Mouse (Mus musculus): ENCODE measurements around the gene Gpr107. TPM values are rescaled to one million over a fixed set of nuclear protein-coding genes. Genes with fewer than 3 reads are reported as not detected.

Gene Gpr107
- polyA plus RNA-seq, 1 experiment from 2014 or later = 9.8 TPM

DNA sequence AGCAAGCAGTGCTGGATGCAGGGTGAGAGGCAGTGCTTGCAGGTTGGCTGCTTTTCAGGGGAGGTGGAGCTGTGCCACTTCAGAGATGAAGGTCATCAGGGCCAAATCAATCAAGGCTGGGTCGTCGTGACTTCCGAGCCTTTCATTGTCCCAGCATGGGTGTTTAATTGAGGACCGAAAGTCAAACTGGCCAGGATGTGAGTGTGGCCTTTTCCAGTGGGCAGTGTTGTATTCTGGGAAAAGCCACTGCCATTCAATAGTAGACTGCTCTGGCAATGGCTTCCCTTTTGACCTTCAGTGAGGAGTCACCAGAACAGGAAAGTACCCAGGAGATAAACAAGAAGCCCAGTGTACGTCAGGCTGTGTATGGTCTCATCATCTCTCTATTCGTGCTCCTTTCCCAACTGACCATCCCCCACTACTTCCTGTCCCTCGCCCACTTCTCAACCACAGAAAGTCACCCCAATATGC is 28.0 kb downstream of the Gpr107 start:
- H3K9me3 ChIP-seq (ENCODE audit: low read length) = no peaks in the 10 kb centered on the region
- H3K4me3 ChIP-seq (ENCODE audit: low read depth, low read length) = no peak overlapping the region
- H3K9ac ChIP-seq (replicated peaks) = no peak overlapping the region
- no peak overlapping the region for H3K4me2 ChIP-seq (ENCODE audit: low read depth, low read length)
- peaks cover 56% of the 10 kb centered on the region for H3K36me3 ChIP-seq (replicated peaks; ENCODE audit: insufficient read depth, low read length)
- H3K27me3 ChIP-seq (ENCODE audit: insufficient read depth, low read length) = no peaks in the 10 kb centered on the region
- TF ChIP-seq EP300 (IDR thresholded peaks at IDR 0.05; ENCODE audit: low read depth) = no peak
- no peak for TF ChIP-seq CTCF (IDR thresholded peaks at IDR 0.05; ENCODE audit: low read depth)
- DNase-seq (peak; percentile 25), ATAC-seq (peak; percentile 79)
- H3K4me1 ChIP-seq (ENCODE audit: insufficient read depth) = peaks cover 13% of the 10 kb centered on the region; the same call in 1 of the 2 replicates
- H3K27ac ChIP-seq (ENCODE audit: low read depth) = no peak overlapping the region
- WGBS (ENCODE audit: insufficient replicate concordance) = 47% methylated on average over 7 of the region's 7 CpGs

GRCm38 (mm10) chr2:31182786-31183330 is 30.7 kb downstream of the Gpr107 start:
- Histone ChIP-seq H3K9me3 (ENCODE audit: low read length) (no peaks in the 10 kb centered on the region), H3K27ac (ENCODE audit: low read depth) (no peak overlapping the region), H3K27me3 (ENCODE audit: insufficient read depth, low read length) (no peaks in the 10 kb centered on the region), H3K4me1 (ENCODE audit: insufficient read depth) (peaks cover 13% of the 10 kb centered on the region; the same call in 1 of the 2 replicates), H3K4me3 (ENCODE audit: low read depth, low read length) (no peak overlapping the region), H3K9ac (replicated peaks) (no peak overlapping the region), H3K4me2 (ENCODE audit: low read depth, low read length) (no peak overlapping the region), H3K36me3 (replicated peaks; ENCODE audit: insufficient read depth, low read length) (peaks cover 56% of the 10 kb centered on the region)
- 76% methylated on average over 6 of the region's 6 CpGs for WGBS (ENCODE audit: insufficient replicate concordance)
- TF ChIP-seq CTCF (IDR thresholded peaks at IDR 0.05; ENCODE audit: low read depth) = no peak
- TF ChIP-seq EP300 (IDR thresholded peaks at IDR 0.05; ENCODE audit: low read depth) = no peak
- ATAC-seq = no peak
- no peak for DNase-seq

DNA sequence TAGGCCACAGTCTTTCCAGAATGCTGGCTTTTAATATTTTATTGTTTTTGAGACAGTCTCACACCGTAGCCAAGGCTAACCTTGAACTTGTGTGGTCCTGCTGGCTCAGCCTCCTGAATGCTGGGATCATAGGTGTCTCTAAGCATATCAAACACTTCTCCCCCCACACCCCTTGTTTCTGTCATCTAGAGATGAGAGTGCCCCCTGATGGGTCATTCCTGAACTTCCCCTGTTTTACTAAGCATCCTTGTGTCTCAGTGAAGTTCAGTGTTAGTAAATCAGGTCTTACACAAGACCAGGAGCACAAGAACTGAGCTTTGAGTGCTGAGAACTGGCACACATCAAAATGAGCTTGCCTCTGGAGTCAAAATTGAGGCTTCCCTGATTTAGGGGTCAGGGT is 31.7 kb downstream of the Gpr107 start:
- ATAC-seq = no peak
- H3K4me2 ChIP-seq (ENCODE audit: low read depth, low read length) = no peak overlapping the region
- no peak overlapping the region for H3K9ac ChIP-seq (replicated peaks)
- H3K36me3 ChIP-seq (replicated peaks; ENCODE audit: insufficient read depth, low read length) = peaks cover 56% of the 10 kb centered on the region
- no peak for DNase-seq
- WGBS (ENCODE audit: insufficient replicate concordance) = 89% methylated on average over 1 of the region's 1 CpGs
- H3K27me3 ChIP-seq (ENCODE audit: insufficient read depth, low read length) = no peaks in the 10 kb centered on the region
- peak; percentile 45 for TF ChIP-seq CTCF (IDR thresholded peaks at IDR 0.05; ENCODE audit: low read depth)
- no peak for TF ChIP-seq EP300 (IDR thresholded peaks at IDR 0.05; ENCODE audit: low read depth)
- H3K4me1 ChIP-seq (ENCODE audit: insufficient read depth) = peaks cover 13% of the 10 kb centered on the region; the same call in 1 of the 2 replicates
- H3K27ac ChIP-seq (ENCODE audit: low read depth) = no peak overlapping the region
- no peak overlapping the region for H3K4me3 ChIP-seq (ENCODE audit: low read depth, low read length)
- no peaks in the 10 kb centered on the region for H3K9me3 ChIP-seq (ENCODE audit: low read length)

- H3K9me3 ChIP-seq (ENCODE audit: low read length) = no peaks in the 10 kb centered on the region
- no peak for DNase-seq
- no peak overlapping the region for H3K4me3 ChIP-seq (ENCODE audit: low read depth, low read length)
- H3K36me3 ChIP-seq (replicated peaks; ENCODE audit: insufficient read depth, low read length) = peaks cover 61% of the 10 kb centered on the region
- H3K27ac ChIP-seq (ENCODE audit: low read depth) = no peak overlapping the region
- H3K4me1 ChIP-seq (ENCODE audit: insufficient read depth) = no peaks in the 10 kb centered on the region
- no peak overlapping the region for H3K4me2 ChIP-seq (ENCODE audit: low read depth, low read length)
- TF ChIP-seq EP300 (IDR thresholded peaks at IDR 0.05; ENCODE audit: low read depth) = no peak
- no peak for TF ChIP-seq CTCF (IDR thresholded peaks at IDR 0.05; ENCODE audit: low read depth)
- H3K9ac ChIP-seq (replicated peaks) = no peak overlapping the region
- 93% methylated on average over 1 of the region's 1 CpGs for WGBS (ENCODE audit: insufficient replicate concordance)
- H3K27me3 ChIP-seq (ENCODE audit: insufficient read depth, low read length) = no peaks in the 10 kb centered on the region
- no peak for ATAC-seq
Measured at GRCm38 (mm10) chr2:31188691-31189090, 36.6 kb downstream of the Gpr107 start.

GRCm38 (mm10) chr2:31189654-31190053 is 37.5 kb downstream of the Gpr107 start:
- Histone ChIP-seq H3K27me3 (ENCODE audit: insufficient read depth, low read length) (no peaks in the 10 kb centered on the region), H3K4me2 (ENCODE audit: low read depth, low read length) (no peak overlapping the region), H3K9ac (replicated peaks) (no peak overlapping the region), H3K4me1 (ENCODE audit: insufficient read depth) (no peaks in the 10 kb centered on the region), H3K36me3 (replicated peaks; ENCODE audit: insufficient read depth, low read length) (peaks cover 56% of the 10 kb centered on the region), H3K9me3 (ENCODE audit: low read length) (no peaks in the 10 kb centered on the region), H3K27ac (ENCODE audit: low read depth) (no peak overlapping the region), H3K4me3 (ENCODE audit: low read depth, low read length) (no peak overlapping the region)
- no peak for ATAC-seq
- WGBS (ENCODE audit: insufficient replicate concordance) = 78% methylated on average over 3 of the region's 3 CpGs
- no peak for DNase-seq
- TF ChIP-seq CTCF (IDR thresholded peaks at IDR 0.05; ENCODE audit: low read depth) = no peak
- no peak for TF ChIP-seq EP300 (IDR thresholded peaks at IDR 0.05; ENCODE audit: low read depth)

DNA sequence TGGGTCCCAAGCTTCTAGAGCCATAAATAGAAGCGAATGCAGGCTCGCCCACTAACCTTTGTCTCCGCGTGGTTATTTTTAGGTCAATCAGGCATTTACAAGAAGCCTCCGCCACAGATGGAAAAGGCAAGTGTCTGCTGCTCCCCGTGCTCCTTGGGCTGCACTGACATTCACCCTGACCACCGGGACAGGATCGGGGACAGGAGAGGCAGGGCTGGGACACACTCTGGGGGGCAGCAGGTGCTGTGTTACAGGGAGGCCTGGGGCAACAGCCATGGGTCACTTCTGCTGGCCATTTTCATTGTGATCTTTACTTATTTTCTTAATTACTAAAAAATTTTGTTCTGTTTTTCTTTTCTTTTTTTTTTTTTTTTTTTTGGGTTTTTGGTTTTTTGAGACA is 39.6 kb downstream of the Gpr107 start:
- Histone ChIP-seq H3K9me3 (ENCODE audit: low read length) (no peaks in the 10 kb centered on the region), H3K27ac (ENCODE audit: low read depth) (no peak overlapping the region), H3K4me2 (ENCODE audit: low read depth, low read length) (no peak overlapping the region), H3K4me3 (ENCODE audit: low read depth, low read length) (no peak overlapping the region), H3K9ac (replicated peaks) (no peak overlapping the region), H3K36me3 (replicated peaks; ENCODE audit: insufficient read depth, low read length) (peaks cover 49% of the 10 kb centered on the region), H3K4me1 (ENCODE audit: insufficient read depth) (no peaks in the 10 kb centered on the region), H3K27me3 (ENCODE audit: insufficient read depth, low read length) (no peaks in the 10 kb centered on the region)
- TF ChIP-seq CTCF (IDR thresholded peaks at IDR 0.05; ENCODE audit: low read depth) = no peak
- TF ChIP-seq EP300 (IDR thresholded peaks at IDR 0.05; ENCODE audit: low read depth) = no peak
- 76% methylated on average over 8 of the region's 8 CpGs for WGBS (ENCODE audit: insufficient replicate concordance)
- DNase-seq (no peak), ATAC-seq (no peak)

Data from liver, postnatal 0 days (tissue).